Mouse (Mus musculus): ENCODE results near the gene Smurf2.

DNA sequence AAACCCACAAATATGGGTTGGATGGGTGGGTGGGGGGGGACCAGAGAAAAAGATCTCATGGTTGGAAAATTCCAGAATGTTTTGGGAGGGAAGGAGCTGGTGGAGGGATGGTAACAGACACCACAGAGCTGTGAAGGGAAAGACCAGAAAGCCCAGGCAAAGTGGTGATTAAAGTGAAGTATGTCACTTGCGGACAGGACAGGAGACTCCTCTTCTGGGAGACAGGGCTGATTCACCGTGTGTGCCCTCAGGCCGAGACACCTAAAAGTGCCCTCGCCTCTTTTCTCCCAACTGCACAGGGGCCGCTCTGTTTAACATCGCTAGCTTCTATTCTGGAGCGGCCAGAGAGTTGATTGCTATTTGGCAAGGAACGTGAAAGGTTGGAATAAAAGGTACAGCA lies 34.1 kb upstream of the Smurf2 start:
- TF ChIP-seq POLR2A (IDR thresholded peaks at IDR 0.05; ENCODE audit: low read depth, low read length) (no peak), CTCF (IDR thresholded peaks at IDR 0.05; ENCODE audit: borderline replicate concordance, insufficient read depth, low read length) (no peak)

Measured in embryonic fibroblast, embryonic 13.5 days (primary cell).